Mouse (Mus musculus) E14TG2a.4 (cell line): ENCODE results near the gene Spats2l.

Experiments used
- H3K27me3 ChIP-seq: 2 replicates; pipeline ENCODE4 v1.6.1; 2014; ENCODE audit warnings: low read length, control low read depth; ENCODE audit not compliant: insufficient read depth
- H3K36me3 ChIP-seq: 2 replicates; pipeline ENCODE4 v1.6.1; 2014; ENCODE audit warnings: low read length, control low read depth; ENCODE audit not compliant: insufficient read depth
- H3K4me1 ChIP-seq: replicated peaks from 2 replicates; pipeline ENCODE4 v1.6.1; 2014; ENCODE audit warnings: low read depth, low read length, control low read depth
- H3K4me3 ChIP-seq: replicated peaks from 2 replicates; pipeline ENCODE4 v1.5.1; 2014; ENCODE audit warnings: mild to moderate bottlenecking, low read length
- H3K9me3 ChIP-seq: 2 replicates; pipeline ENCODE4 v1.6.1; 2014; ENCODE audit warnings: low read length, control low read depth
- CTCF ChIP-seq: conservative IDR thresholded peaks from 2 replicates; pipeline ENCODE4 v1.5.1; 2014; ENCODE audit warnings: low read length
- NANOG ChIP-seq: IDR thresholded peaks from 2 replicates; pipeline ENCODE4 v1.6.1; 2014; ENCODE audit warnings: borderline replicate concordance, low read length, mixed read lengths
- POU5F1 ChIP-seq: IDR thresholded peaks from 2 replicates; pipeline ENCODE4 v1.6.1; 2014; ENCODE audit warnings: low read length, borderline replicate concordance

Gene Spats2l

DNA sequence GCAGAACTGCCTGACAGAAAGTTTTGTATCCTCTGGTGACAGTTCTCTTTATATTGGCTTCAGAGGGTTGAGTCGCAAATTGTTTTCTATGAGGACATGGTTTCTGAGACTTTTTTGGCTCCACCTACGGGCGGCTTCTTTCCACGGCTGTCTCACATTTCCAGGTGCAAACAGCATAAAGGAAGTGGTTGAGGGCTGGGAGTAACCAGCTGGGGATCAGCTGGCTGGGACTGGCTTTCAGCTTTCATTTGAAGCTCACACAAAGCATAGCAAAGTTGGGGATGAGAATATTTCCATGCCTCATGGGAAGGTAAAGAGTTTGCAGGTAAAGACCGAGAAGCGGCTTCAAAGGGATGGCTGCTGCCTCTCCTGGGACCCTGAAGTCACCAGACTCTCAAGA is 65.9 kb downstream of the Spats2l start:
- Histone ChIP-seq H3K36me3 (no peaks in the 10 kb centered on the region), H3K27me3 (no peaks in the 10 kb centered on the region), H3K9me3 (peaks cover 2% of the 10 kb centered on the region; the same call in 1 of the 2 replicates), H3K4me1 (no peaks in the 10 kb centered on the region), H3K4me3 (no peak overlapping the region)
- TF ChIP-seq NANOG (no peak), CTCF (no peak), POU5F1 (no peak)

DNA sequence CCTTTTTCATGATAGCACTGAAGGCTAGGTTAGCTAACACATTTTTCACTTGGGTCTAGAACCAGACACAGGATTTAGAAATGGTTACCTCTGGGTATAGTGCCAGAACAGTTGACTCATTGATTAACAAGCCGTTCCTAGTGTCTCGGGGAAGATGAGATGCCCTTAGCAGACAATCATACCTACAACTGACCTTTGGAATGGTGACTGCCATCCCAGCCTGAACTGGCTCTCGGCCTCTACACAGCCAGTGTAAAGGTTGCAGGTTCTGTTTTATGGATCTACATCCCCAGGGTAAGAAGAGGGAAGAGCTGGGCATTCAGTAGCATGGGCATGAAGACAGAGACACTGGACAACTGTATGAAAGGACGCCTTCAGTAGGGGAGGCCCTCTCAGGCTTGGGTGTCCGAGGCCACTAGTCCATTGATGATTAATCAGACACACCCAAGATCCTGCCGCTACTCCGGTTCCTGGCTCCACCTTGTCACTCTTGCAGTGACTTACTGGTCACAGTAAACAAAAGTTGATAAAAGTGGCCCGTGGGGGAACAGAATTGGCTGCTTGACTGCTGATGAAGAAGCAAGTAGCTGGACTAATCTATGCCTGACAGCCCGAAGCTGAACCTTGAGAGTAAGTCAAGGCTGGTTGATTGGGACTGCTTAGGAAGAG is 71.2 kb downstream of the Spats2l start:
- Histone ChIP-seq H3K4me1 (no peaks in the 10 kb centered on the region), H3K4me3 (no peak overlapping the region), H3K27me3 (no peaks in the 10 kb centered on the region), H3K9me3 (no peaks in the 10 kb centered on the region), H3K36me3 (no peaks in the 10 kb centered on the region)
- TF ChIP-seq NANOG = no peak
- no peak for TF ChIP-seq CTCF
- TF ChIP-seq POU5F1 = no peak

DNA sequence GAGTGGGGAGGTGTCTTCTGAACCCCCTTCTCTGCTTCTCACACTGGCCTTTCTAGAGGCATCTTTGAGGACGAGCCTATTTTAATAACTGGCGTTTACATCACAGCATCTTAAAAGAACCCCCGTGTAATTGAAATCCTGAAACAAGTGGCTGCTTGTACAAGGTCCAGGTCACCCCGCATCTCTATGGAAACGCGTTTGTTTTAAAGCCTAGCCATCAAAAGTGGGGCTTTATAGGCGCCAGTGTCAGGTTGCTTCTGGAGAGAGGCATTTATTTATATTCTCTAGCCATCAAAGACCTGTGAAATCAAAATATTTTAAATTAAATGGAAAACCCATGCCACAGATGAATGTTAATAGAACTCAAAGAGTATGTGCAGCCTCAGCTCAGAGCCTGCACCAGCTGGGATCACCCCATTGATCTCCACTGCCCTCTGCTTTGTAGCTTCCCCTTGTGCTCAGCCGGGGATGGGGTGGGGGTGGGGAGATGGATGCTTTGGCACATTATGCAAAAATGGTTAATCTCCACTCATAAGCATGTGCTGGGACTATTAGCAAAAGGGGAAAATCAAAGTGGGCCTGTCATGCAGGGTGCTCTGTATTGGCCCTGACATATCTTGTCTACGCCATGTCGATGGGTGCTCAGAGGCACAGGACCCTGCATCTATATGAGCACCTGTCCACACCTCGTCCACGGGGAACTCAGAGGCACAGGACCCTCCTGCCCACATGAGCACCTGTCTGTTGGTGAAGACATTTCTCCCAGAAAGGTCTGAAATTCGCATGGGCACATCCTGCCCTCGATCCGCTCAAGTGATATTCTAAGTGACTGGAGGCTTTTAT is 73.1 kb downstream of the Spats2l start:
- no peak for TF ChIP-seq NANOG
- no peak for TF ChIP-seq CTCF
- TF ChIP-seq POU5F1 = no peak
- Histone ChIP-seq H3K9me3 (peaks cover 3% of the 10 kb centered on the region; the same call in 1 of the 2 replicates), H3K36me3 (no peaks in the 10 kb centered on the region), H3K27me3 (no peaks in the 10 kb centered on the region), H3K4me1 (no peaks in the 10 kb centered on the region), H3K4me3 (no peak overlapping the region)

- no peak overlapping the region for H3K4me3 ChIP-seq
- no peaks in the 10 kb centered on the region for H3K4me1 ChIP-seq
- TF ChIP-seq POU5F1 (no peak), CTCF (no peak), NANOG (no peak)
- no peaks in the 10 kb centered on the region for H3K36me3 ChIP-seq
- H3K9me3 ChIP-seq = peaks cover 4% of the 10 kb centered on the region; the same call in 1 of the 2 replicates
- no peaks in the 10 kb centered on the region for H3K27me3 ChIP-seq
These were observed 75.1 kb downstream of the Spats2l start for GRCm38 (mm10) chr1:57849087-57849486.

- H3K4me3 ChIP-seq = no peak overlapping the region
- TF ChIP-seq CTCF = no peak
- TF ChIP-seq NANOG = no peak
- TF ChIP-seq POU5F1 = no peak
- peaks cover 4% of the 10 kb centered on the region; the same call in 1 of the 2 replicates for H3K9me3 ChIP-seq
- no peaks in the 10 kb centered on the region for H3K36me3 ChIP-seq
- no peaks in the 10 kb centered on the region for H3K27me3 ChIP-seq
- no peaks in the 10 kb centered on the region for H3K4me1 ChIP-seq
These were observed 76.0 kb downstream of the Spats2l start for GRCm38 (mm10) chr1:57849916-57850315.

- Histone ChIP-seq H3K36me3 (no peaks in the 10 kb centered on the region), H3K4me3 (no peak overlapping the region), H3K27me3 (no peaks in the 10 kb centered on the region), H3K4me1 (no peaks in the 10 kb centered on the region), H3K9me3 (peaks cover 4% of the 10 kb centered on the region; the same call in 1 of the 2 replicates)
- no peak for TF ChIP-seq CTCF
- no peak for TF ChIP-seq POU5F1
- TF ChIP-seq NANOG = no peak
These were observed 77.9 kb downstream of the Spats2l start for GRCm38 (mm10) chr1:57851871-57852270.

GRCm38 (mm10) chr1:57852562-57853271 is 78.8 kb downstream of the Spats2l start:
- peaks cover under 1% of the 10 kb centered on the region for H3K4me1 ChIP-seq
- TF ChIP-seq POU5F1 (no peak), NANOG (no peak)
- no peaks in the 10 kb centered on the region for H3K36me3 ChIP-seq
- H3K9me3 ChIP-seq = peaks cover 4% of the 10 kb centered on the region; the same call in 1 of the 2 replicates
- no peak overlapping the region for H3K4me3 ChIP-seq
- H3K27me3 ChIP-seq = no peaks in the 10 kb centered on the region

DNA sequence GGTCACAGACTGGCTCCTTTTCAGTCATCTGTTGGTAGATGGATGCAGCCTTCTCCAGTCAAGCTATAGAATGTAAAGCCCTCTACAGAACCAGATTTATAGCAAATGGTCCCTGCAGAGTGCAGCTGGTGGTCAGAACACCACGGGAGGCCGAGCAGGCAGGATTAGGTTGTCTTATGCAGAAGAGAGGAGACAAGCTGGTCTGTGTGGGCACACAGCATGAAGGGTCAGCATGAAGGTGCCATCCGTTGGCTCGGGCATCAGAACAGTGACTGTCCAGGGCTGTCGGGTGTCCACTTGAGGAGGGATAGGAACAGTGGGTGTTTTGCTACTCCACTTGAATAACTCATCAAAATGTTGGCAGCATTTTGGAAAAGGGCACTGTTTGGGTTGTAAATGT is 83.8 kb downstream of the Spats2l start:
- TF ChIP-seq CTCF (no peak), POU5F1 (no peak), NANOG (no peak)
- Histone ChIP-seq H3K4me1 (peaks cover 4% of the 10 kb centered on the region), H3K36me3 (no peaks in the 10 kb centered on the region), H3K27me3 (no peaks in the 10 kb centered on the region), H3K9me3 (no peaks in the 10 kb centered on the region), H3K4me3 (no peak overlapping the region)
